Mouse (Mus musculus): Measurements from ENCODE around the gene Myh14. TPM values are rescaled to one million over a fixed set of nuclear protein-coding genes. Genes with fewer than 3 reads are reported as not detected.
A peak's percentile ranks its signal among the peaks of the same experiment; 100 is the strongest.

Myh14 gene
- polyA plus RNA-seq, 1 experiment from 2014 or later: 70.3 TPM

DNA sequence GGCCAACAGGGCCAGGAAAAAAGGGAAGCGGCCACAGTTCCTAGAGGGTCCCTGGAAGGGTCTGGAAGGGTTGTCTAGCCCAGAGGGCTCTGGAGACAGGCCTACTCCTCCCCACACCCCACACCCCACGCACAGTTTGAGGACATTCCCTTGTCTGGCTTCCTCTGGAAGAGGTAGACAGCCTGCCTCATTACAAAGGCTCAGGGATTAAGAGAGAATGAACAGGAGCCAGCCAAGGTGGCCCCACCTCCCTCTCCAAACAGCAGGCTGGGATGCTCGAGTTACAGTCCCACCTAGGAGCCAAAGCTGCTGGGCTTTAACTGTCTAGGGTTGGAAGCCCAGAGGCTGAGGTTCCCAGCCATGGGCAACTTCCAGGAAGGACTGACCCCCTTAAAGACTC is 8.1 kb downstream of the Myh14 start:
- peak; percentile 12; the same call in 1 of the 2 replicates for ATAC-seq
- peaks cover 10% of the 10 kb centered on the region for H3K4me1 ChIP-seq (ENCODE audit: control insufficient read depth, insufficient read depth, low read length)
- no peaks in the 10 kb centered on the region for H3K27me3 ChIP-seq (replicated peaks; ENCODE audit: control insufficient read depth, insufficient read depth, low read length)
- no peaks in the 10 kb centered on the region for H3K9me3 ChIP-seq (ENCODE audit: control insufficient read depth, low read length)
- H3K36me3 ChIP-seq (ENCODE audit: control insufficient read depth, insufficient read depth, low read length): no peaks in the 10 kb centered on the region; the same call in 1 of the 2 replicates
- no peak overlapping the region for H3K27ac ChIP-seq (ENCODE audit: low read length)
- peak overlapping the region; percentile 31; the same call in 1 of the 2 replicates for H3K9ac ChIP-seq (ENCODE audit: low read depth, low read length)
- 0 out of 2 replicates have a peak overlapping the region, but pooled peaks have one; percentile 43 for H3K4me2 ChIP-seq (ENCODE audit: low read depth, low read length)
- WGBS: 8% methylated on average over 3 of the region's 3 CpGs
- no peak overlapping the region for H3K4me3 ChIP-seq (ENCODE audit: low read length)

DNA sequence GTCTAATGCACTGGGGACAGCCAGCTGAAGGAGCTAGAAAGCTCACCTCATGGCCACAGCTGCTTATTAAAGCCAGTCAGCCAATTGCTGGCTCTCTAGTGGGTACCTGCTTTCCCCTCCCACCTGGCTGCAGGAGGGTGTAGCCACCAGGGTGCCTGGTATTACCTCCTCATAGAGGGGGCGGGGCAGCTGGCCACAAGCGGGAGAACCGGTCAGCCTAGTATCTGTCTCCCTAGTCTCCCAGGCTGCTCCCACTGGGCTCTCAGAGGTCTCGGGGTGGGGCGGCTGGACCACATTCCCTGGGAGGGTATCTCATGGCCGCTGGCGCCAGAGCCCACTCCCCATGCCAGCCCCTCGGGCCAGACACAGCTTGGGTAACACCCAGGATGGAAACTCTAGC is 8.5 kb downstream of the Myh14 start:
- 10% methylated on average over 8 of the region's 8 CpGs for WGBS
- peaks cover 10% of the 10 kb centered on the region for H3K4me1 ChIP-seq (ENCODE audit: control insufficient read depth, insufficient read depth, low read length)
- H3K9me3 ChIP-seq (ENCODE audit: control insufficient read depth, low read length): no peaks in the 10 kb centered on the region
- H3K36me3 ChIP-seq (ENCODE audit: control insufficient read depth, insufficient read depth, low read length): no peaks in the 10 kb centered on the region; the same call in 1 of the 2 replicates
- H3K9ac ChIP-seq (ENCODE audit: low read depth, low read length): peak overlapping the region; percentile 31; the same call in 1 of the 2 replicates
- no peak overlapping the region for H3K27ac ChIP-seq (ENCODE audit: low read length)
- no peaks in the 10 kb centered on the region for H3K27me3 ChIP-seq (replicated peaks; ENCODE audit: control insufficient read depth, insufficient read depth, low read length)
- peak; percentile 91 for ATAC-seq
- no peak overlapping the region for H3K4me3 ChIP-seq (ENCODE audit: low read length)
- 0 out of 2 replicates have a peak overlapping the region, but pooled peaks have one; percentile 43 for H3K4me2 ChIP-seq (ENCODE audit: low read depth, low read length)

DNA sequence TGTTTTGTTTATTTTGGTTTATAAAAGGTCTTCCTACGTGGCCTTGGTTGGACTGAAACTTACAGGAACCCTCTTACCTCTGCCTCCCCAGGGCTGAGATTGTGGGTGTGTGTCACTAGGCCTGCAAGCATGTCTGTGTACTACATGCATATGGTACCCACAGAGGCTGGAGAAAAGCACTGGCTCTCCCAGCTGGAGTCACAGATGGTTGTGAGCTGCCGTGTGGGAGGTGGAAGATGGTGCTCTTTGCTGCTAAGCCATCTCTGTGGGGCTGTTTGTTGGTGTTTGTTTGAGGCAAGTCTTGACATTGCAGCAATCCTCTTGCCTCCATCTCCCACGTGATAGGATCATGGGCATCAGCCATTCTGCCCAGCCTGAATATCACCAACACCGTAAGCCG is 9.4 kb downstream of the Myh14 start:
- H3K4me2 ChIP-seq (ENCODE audit: low read depth, low read length): no peak overlapping the region
- H3K9me3 ChIP-seq (ENCODE audit: control insufficient read depth, low read length): no peaks in the 10 kb centered on the region
- no peaks in the 10 kb centered on the region; the same call in 1 of the 2 replicates for H3K36me3 ChIP-seq (ENCODE audit: control insufficient read depth, insufficient read depth, low read length)
- H3K27ac ChIP-seq (ENCODE audit: low read length): no peak overlapping the region
- no peak overlapping the region for H3K4me3 ChIP-seq (ENCODE audit: low read length)
- H3K9ac ChIP-seq (ENCODE audit: low read depth, low read length): no peak overlapping the region
- peaks cover 10% of the 10 kb centered on the region for H3K4me1 ChIP-seq (ENCODE audit: control insufficient read depth, insufficient read depth, low read length)
- no peak for ATAC-seq
- 79% methylated on average over 5 of the region's 5 CpGs for WGBS
- no peaks in the 10 kb centered on the region for H3K27me3 ChIP-seq (replicated peaks; ENCODE audit: control insufficient read depth, insufficient read depth, low read length)

DNA sequence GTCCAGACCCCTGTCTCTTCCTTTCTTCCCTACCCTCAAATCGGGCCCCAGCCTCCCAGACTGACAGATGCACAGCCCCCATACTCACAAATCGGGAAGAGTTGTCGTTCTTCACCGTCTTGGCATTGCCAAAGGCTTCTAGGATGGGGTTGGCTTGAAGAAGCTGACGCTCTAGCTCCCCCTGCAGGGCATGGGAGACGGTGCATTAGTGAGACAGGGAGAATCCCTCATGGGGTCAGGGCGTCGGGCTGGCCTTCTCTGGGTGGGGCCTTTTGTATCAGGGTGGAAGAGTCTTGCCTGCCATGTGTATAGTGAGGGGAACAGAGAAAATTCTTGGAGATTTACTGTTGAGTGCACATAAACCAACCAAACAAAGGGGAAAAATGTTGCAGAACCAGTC is 15.1 kb downstream of the Myh14 start:
- Histone ChIP-seq H3K9ac (ENCODE audit: low read depth, low read length) (no peak overlapping the region), H3K4me2 (ENCODE audit: low read depth, low read length) (no peak overlapping the region), H3K27me3 (replicated peaks; ENCODE audit: control insufficient read depth, insufficient read depth, low read length) (no peaks in the 10 kb centered on the region), H3K4me3 (ENCODE audit: low read length) (no peak overlapping the region), H3K9me3 (ENCODE audit: control insufficient read depth, low read length) (no peaks in the 10 kb centered on the region), H3K36me3 (ENCODE audit: control insufficient read depth, insufficient read depth, low read length) (no peaks in the 10 kb centered on the region), H3K4me1 (ENCODE audit: control insufficient read depth, insufficient read depth, low read length) (no peaks in the 10 kb centered on the region), H3K27ac (ENCODE audit: low read length) (no peak overlapping the region)
- 15% methylated on average over 8 of the region's 8 CpGs for WGBS
- ATAC-seq: no peak

DNA sequence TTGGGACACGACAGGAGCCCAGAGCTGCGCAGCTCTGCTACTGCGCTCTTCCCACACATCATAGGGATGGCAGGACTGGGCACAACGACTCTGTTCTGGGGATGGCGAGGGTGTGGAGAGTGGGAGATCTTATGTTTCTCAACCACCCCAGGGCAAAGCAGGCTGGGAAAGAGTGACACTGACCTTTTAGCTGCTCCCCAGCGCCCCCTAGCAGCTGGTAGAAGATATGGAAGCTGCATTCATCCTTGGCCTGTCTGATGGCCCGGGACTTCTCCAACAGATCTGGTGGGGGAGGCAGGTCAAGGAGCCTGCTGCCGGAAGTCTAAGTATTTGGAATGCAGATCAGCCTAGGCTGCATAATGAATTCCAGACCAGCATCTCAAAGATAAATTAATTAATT is 16.9 kb downstream of the Myh14 start:
- H3K9ac ChIP-seq (ENCODE audit: low read depth, low read length): no peak overlapping the region
- H3K27ac ChIP-seq (ENCODE audit: low read length): no peak overlapping the region
- no peak for ATAC-seq
- WGBS: 51% methylated on average over 8 of the region's 8 CpGs
- no peaks in the 10 kb centered on the region for H3K4me1 ChIP-seq (ENCODE audit: control insufficient read depth, insufficient read depth, low read length)
- no peak overlapping the region for H3K4me3 ChIP-seq (ENCODE audit: low read length)
- no peak overlapping the region for H3K4me2 ChIP-seq (ENCODE audit: low read depth, low read length)
- no peaks in the 10 kb centered on the region for H3K27me3 ChIP-seq (replicated peaks; ENCODE audit: control insufficient read depth, insufficient read depth, low read length)
- H3K36me3 ChIP-seq (ENCODE audit: control insufficient read depth, insufficient read depth, low read length): no peaks in the 10 kb centered on the region
- no peaks in the 10 kb centered on the region for H3K9me3 ChIP-seq (ENCODE audit: control insufficient read depth, low read length)

DNA sequence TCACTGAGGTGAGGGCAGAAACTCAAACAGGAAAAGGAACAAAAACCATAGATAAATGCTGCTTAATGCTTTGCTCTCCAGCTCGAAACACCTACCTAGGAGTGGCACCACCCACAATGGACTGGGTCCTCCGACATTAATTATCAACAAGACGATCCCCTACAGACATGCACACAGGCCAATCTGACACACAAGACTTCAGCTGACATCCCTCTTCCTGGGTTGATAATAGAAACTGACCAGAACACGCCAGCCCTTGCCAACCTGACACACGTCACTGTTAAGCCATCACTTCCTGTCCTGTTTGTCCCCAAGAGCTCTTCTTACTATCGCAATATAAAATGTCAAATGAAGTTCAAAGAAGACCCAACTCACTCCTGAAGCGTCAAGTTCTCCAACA is 19.2 kb downstream of the Myh14 start:
- no peak for ATAC-seq
- no peaks in the 10 kb centered on the region for H3K9me3 ChIP-seq (ENCODE audit: control insufficient read depth, low read length)
- no peak overlapping the region for H3K4me3 ChIP-seq (ENCODE audit: low read length)
- no peaks in the 10 kb centered on the region for H3K27me3 ChIP-seq (replicated peaks; ENCODE audit: control insufficient read depth, insufficient read depth, low read length)
- no peak overlapping the region for H3K4me2 ChIP-seq (ENCODE audit: low read depth, low read length)
- 70% methylated on average over 7 of the region's 7 CpGs for WGBS
- no peaks in the 10 kb centered on the region for H3K4me1 ChIP-seq (ENCODE audit: control insufficient read depth, insufficient read depth, low read length)
- no peak overlapping the region for H3K27ac ChIP-seq (ENCODE audit: low read length)
- H3K9ac ChIP-seq (ENCODE audit: low read depth, low read length): no peak overlapping the region
- no peaks in the 10 kb centered on the region for H3K36me3 ChIP-seq (ENCODE audit: control insufficient read depth, insufficient read depth, low read length)

DNA sequence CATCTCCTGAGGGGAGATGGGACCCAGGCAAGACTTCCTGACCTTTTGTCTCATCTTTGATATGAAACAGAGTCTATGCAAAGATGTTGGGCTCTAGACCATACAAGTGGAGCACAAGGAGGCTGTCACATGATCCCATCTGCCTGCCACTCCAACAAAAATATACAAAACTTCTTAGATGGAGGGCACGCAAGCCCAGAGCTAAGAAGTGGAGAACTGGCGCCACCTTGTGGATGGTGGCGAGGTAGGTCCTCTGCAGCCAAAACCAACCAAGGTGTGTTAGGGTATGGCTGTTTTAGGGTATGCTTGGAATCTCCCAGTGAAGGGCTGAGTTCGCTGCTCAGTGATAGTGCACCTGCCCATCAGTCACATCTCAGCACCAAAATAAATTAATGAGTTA is 20.7 kb downstream of the Myh14 start:
- no peaks in the 10 kb centered on the region for H3K4me1 ChIP-seq (ENCODE audit: control insufficient read depth, insufficient read depth, low read length)
- 0 out of 2 replicates have a peak, but pooled peaks cover 3% of the 10 kb centered on the region for H3K27me3 ChIP-seq (replicated peaks; ENCODE audit: control insufficient read depth, insufficient read depth, low read length)
- no peak overlapping the region for H3K9ac ChIP-seq (ENCODE audit: low read depth, low read length)
- WGBS: 11% methylated on average over 4 of the region's 4 CpGs
- ATAC-seq: no peak
- H3K36me3 ChIP-seq (ENCODE audit: control insufficient read depth, insufficient read depth, low read length): no peaks in the 10 kb centered on the region
- H3K4me3 ChIP-seq (ENCODE audit: low read length): no peak overlapping the region
- no peak overlapping the region for H3K4me2 ChIP-seq (ENCODE audit: low read depth, low read length)
- H3K27ac ChIP-seq (ENCODE audit: low read length): no peak overlapping the region
- no peaks in the 10 kb centered on the region for H3K9me3 ChIP-seq (ENCODE audit: control insufficient read depth, low read length)

DNA sequence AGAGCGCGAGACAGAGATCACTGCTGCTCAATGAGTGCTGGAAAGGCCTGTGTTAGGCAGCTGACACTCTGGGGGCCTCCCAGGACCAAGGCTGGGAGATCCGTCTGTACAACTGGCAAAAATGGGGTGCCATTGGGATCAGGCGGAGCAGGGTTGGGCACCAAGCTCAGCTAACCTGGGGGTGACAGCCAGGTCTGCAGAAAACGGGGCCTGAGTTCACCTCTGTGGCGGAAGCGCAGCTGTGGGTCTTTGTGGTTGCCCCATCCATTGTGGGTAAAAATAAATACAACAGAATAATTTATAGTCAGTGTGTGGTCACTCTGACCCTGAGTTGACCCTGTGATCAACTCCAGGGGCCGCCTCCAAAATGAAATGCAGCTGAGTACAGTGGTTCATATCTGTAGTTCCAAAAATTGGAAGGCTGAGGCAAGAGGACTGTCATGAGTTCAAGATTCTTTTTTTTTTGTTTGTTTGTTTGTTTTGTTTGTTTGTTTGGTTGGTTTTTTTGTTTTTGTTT is 21.5 kb downstream of the Myh14 start:
- Histone ChIP-seq H3K27me3 (replicated peaks; ENCODE audit: control insufficient read depth, insufficient read depth, low read length) (0 out of 2 replicates have a peak, but pooled peaks cover 4% of the 10 kb centered on the region), H3K4me3 (ENCODE audit: low read length) (no peak overlapping the region), H3K4me2 (ENCODE audit: low read depth, low read length) (no peak overlapping the region), H3K4me1 (ENCODE audit: control insufficient read depth, insufficient read depth, low read length) (no peaks in the 10 kb centered on the region), H3K36me3 (ENCODE audit: control insufficient read depth, insufficient read depth, low read length) (no peaks in the 10 kb centered on the region), H3K27ac (ENCODE audit: low read length) (no peak overlapping the region), H3K9ac (ENCODE audit: low read depth, low read length) (no peak overlapping the region), H3K9me3 (ENCODE audit: control insufficient read depth, low read length) (no peaks in the 10 kb centered on the region)
- ATAC-seq: no peak
- WGBS: 71% methylated on average over 8 of the region's 8 CpGs

DNA sequence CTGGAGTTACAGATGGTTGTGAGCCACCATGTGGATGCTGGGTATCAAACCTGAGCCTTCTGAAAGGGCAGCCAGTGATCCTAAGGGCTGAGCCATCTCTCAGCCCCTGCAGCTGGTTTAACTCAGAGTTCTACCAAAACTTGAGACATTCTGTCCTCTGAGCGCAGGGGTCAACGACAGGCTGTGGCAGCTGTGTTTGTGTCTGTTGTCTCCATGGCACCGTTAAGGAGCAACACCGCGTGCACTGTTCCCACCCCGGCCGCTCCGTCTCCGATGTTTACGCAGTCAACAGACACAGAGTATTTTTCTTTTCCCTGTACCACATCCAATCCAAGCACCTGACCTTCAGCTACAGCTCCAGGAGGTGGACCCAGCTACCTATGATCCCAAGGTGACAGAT is 22.9 kb downstream of the Myh14 start:
- WGBS: 49% methylated on average over 10 of the region's 10 CpGs
- Histone ChIP-seq H3K27me3 (replicated peaks; ENCODE audit: control insufficient read depth, insufficient read depth, low read length) (0 out of 2 replicates have a peak, but pooled peaks cover 5% of the 10 kb centered on the region), H3K4me2 (ENCODE audit: low read depth, low read length) (no peak overlapping the region), H3K4me3 (ENCODE audit: low read length) (no peak overlapping the region), H3K9ac (ENCODE audit: low read depth, low read length) (no peak overlapping the region), H3K36me3 (ENCODE audit: control insufficient read depth, insufficient read depth, low read length) (no peaks in the 10 kb centered on the region), H3K9me3 (ENCODE audit: control insufficient read depth, low read length) (no peaks in the 10 kb centered on the region), H3K27ac (ENCODE audit: low read length) (no peak overlapping the region), H3K4me1 (ENCODE audit: control insufficient read depth, insufficient read depth, low read length) (no peaks in the 10 kb centered on the region)
- 0 out of 2 replicates have a peak, but pooled peaks have one; percentile 49 for ATAC-seq

Measured in intestine, embryonic 16.5 days (tissue).